Mouse (Mus musculus): ENCODE measurements around the gene Ten1. TPM values are rescaled to one million over a fixed set of nuclear protein-coding genes. Genes with fewer than 3 reads are reported as not detected.

Gene Ten1
- polyA plus RNA-seq, 1 experiment: not detected

GRCm38 (mm10) chr11:116255090-116255981, 56.7 kb downstream of the Ten1 start:
- no peak overlapping the region for H3K4me3 ChIP-seq (ENCODE audit: insufficient read depth, low read depth, low read length)
- TF ChIP-seq POLR2A (IDR thresholded peaks at IDR 0.05; ENCODE audit: insufficient read depth, low read depth, low read length) (no peak), CTCF (IDR thresholded peaks at IDR 0.05; ENCODE audit: insufficient read depth, low read depth, low read length) (no peak)
- WGBS: 58% methylated on average over 22 of the region's 22 CpGs
- H3K4me1 ChIP-seq (ENCODE audit: control insufficient read depth, insufficient read depth, low read length): peaks cover 20% of the 10 kb centered on the region
- H3K27ac ChIP-seq (ENCODE audit: insufficient read depth, low read depth, low read length): no peak overlapping the region

DNA sequence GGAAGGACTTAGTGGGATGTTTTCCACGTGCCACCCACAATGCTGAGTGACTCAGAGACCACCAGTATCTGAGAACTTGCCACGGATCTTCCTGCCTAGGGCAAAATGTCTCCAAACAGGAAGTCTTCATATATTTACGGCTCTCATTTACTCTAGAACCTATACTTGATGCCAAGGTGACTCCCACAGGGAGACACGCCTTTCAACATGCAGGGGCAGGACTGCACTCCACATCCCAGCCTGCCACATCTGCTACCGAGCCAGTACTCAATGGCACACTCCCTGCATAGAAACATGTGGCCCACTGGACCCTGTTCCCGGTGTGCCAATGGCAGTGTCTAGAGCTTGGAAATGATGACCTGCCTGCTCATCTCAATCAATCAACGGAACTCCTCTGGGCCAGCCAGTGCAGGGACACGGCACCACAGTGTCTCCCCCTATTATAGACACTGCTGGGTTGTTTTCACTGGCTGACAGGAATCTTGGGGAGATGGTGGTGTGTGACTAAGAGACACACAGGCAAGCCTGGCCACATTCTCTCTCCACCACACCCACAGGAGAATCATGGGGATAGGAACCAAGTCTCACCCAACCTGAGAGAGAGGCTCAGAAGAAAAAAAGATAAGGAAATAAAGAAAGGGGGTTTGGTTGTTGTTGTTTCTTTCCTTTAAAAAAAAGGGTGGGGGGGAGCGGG, 57.5 kb downstream of the Ten1 start:
- H3K4me3 ChIP-seq (ENCODE audit: insufficient read depth, low read depth, low read length): no peak overlapping the region
- no peak for TF ChIP-seq POLR2A (IDR thresholded peaks at IDR 0.05; ENCODE audit: insufficient read depth, low read depth, low read length)
- TF ChIP-seq CTCF (IDR thresholded peaks at IDR 0.05; ENCODE audit: insufficient read depth, low read depth, low read length): no peak
- peaks cover 20% of the 10 kb centered on the region for H3K4me1 ChIP-seq (ENCODE audit: control insufficient read depth, insufficient read depth, low read length)
- WGBS: 50% methylated on average over 9 of the region's 9 CpGs
- H3K27ac ChIP-seq (ENCODE audit: insufficient read depth, low read depth, low read length): no peak overlapping the region

DNA sequence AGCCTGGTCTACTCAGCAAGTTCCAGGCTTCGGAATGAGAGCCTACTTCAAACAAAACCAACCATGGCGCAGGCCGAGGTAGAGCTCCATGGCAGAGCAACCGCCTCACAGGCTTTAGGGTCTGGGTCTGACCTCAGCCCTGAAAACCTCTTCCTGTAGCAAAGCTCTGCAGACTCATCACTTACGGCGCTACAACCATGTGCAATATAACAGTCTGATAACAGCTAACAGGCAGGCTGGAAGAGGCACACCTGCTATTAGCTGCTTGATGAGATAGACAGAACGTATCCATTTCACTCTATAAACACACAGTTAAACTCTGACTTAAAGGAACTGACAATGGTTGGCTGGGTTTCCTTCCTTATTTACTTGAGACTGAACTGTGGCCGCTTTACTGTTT, 60.8 kb downstream of the Ten1 start:
- Histone ChIP-seq H3K4me1 (ENCODE audit: control insufficient read depth, insufficient read depth, low read length) (peaks cover 20% of the 10 kb centered on the region), H3K27ac (ENCODE audit: insufficient read depth, low read depth, low read length) (no peak overlapping the region), H3K4me3 (ENCODE audit: insufficient read depth, low read depth, low read length) (no peak overlapping the region)
- WGBS: 89% methylated on average over 8 of the region's 8 CpGs
- TF ChIP-seq CTCF (IDR thresholded peaks at IDR 0.05; ENCODE audit: insufficient read depth, low read depth, low read length) (no peak), POLR2A (IDR thresholded peaks at IDR 0.05; ENCODE audit: insufficient read depth, low read depth, low read length) (no peak)

- no peak for TF ChIP-seq CTCF (IDR thresholded peaks at IDR 0.05; ENCODE audit: insufficient read depth, low read depth, low read length)
- no peak for TF ChIP-seq POLR2A (IDR thresholded peaks at IDR 0.05; ENCODE audit: insufficient read depth, low read depth, low read length)
- no peak overlapping the region for H3K27ac ChIP-seq (ENCODE audit: insufficient read depth, low read depth, low read length)
- H3K4me3 ChIP-seq (ENCODE audit: insufficient read depth, low read depth, low read length): no peak overlapping the region
- peaks cover 15% of the 10 kb centered on the region for H3K4me1 ChIP-seq (ENCODE audit: control insufficient read depth, insufficient read depth, low read length)
- WGBS: 81% methylated on average over 7 of the region's 7 CpGs
These were observed 61.6 kb downstream of the Ten1 start for GRCm38 (mm10) chr11:116260259-116260658.

Other genes starting within 250 kb of the Ten1 start
- gene Itgb4, start 224.1 kb upstream of the Ten1 start, polyA plus RNA-seq (2012; ENCODE audit: insufficient read depth, insufficient read length, low replicate concordance, missing spikeins): not detected in 2 replicates
- not detected in 2 replicates for gene Galk1, start 186.1 kb upstream of the Ten1 start, polyA plus RNA-seq (2012; ENCODE audit: insufficient read depth, insufficient read length, low replicate concordance, missing spikeins)
- 341 and 464 TPM in 2 replicates for gene H3f3b, start 170.9 kb upstream of the Ten1 start, polyA plus RNA-seq (2012; ENCODE audit: insufficient read depth, insufficient read length, low replicate concordance, missing spikeins)
- 207 TPM in 1 of 2 replicates, not detected in the other for gene Unk, start 168.5 kb upstream of the Ten1 start, polyA plus RNA-seq (2012; ENCODE audit: insufficient read depth, insufficient read length, low replicate concordance, missing spikeins)
- not detected in 2 replicates for gene Unc13d, start 120.9 kb upstream of the Ten1 start, polyA plus RNA-seq (2012; ENCODE audit: insufficient read depth, insufficient read length, low replicate concordance, missing spikeins)
- gene Wbp2, start 111.9 kb upstream of the Ten1 start, polyA plus RNA-seq (2012; ENCODE audit: insufficient read depth, insufficient read length, low replicate concordance, missing spikeins): 339 TPM in 1 of 2 replicates, not detected in the other
- gene Trim47, start 71.6 kb upstream of the Ten1 start, polyA plus RNA-seq (2012; ENCODE audit: insufficient read depth, insufficient read length, low replicate concordance, missing spikeins): not detected in 2 replicates
- not detected in 2 replicates for gene Trim65, start 67.7 kb upstream of the Ten1 start, polyA plus RNA-seq (2012; ENCODE audit: insufficient read depth, insufficient read length, low replicate concordance, missing spikeins)
- not detected in 2 replicates for gene Mrpl38, start 60.0 kb upstream of the Ten1 start, polyA plus RNA-seq (2012; ENCODE audit: insufficient read depth, insufficient read length, low replicate concordance, missing spikeins)
- gene Fbf1, start 30.7 kb upstream of the Ten1 start, polyA plus RNA-seq (2012; ENCODE audit: insufficient read depth, insufficient read length, low replicate concordance, missing spikeins): 87.6 TPM in 1 of 2 replicates, not detected in the other
- not detected in 2 replicates for gene Acox1, start 190 bp downstream of the Ten1 start, polyA plus RNA-seq (2012; ENCODE audit: insufficient read depth, insufficient read length, low replicate concordance, missing spikeins)
- not detected in 2 replicates for gene Evpl, start 39.2 kb downstream of the Ten1 start, polyA plus RNA-seq (2012; ENCODE audit: insufficient read depth, insufficient read length, low replicate concordance, missing spikeins)
- not detected in 2 replicates for gene Srp68, start 75.4 kb downstream of the Ten1 start, polyA plus RNA-seq (2012; ENCODE audit: insufficient read depth, insufficient read length, low replicate concordance, missing spikeins)
- not detected in 2 replicates for gene Galr2, start 82.1 kb downstream of the Ten1 start, polyA plus RNA-seq (2012; ENCODE audit: insufficient read depth, insufficient read length, low replicate concordance, missing spikeins)
- not detected in 2 replicates for gene Exoc7, start 108.4 kb downstream of the Ten1 start, polyA plus RNA-seq (2012; ENCODE audit: insufficient read depth, insufficient read length, low replicate concordance, missing spikeins)
- gene Foxj1, start 136.5 kb downstream of the Ten1 start, polyA plus RNA-seq (2012; ENCODE audit: insufficient read depth, insufficient read length, low replicate concordance, missing spikeins): not detected in 2 replicates
- 199 TPM in 1 of 2 replicates, not detected in the other for gene Rnf157, start 214.2 kb downstream of the Ten1 start, polyA plus RNA-seq (2012; ENCODE audit: insufficient read depth, insufficient read length, low replicate concordance, missing spikeins)
- gene Ubald2, start 235.2 kb downstream of the Ten1 start, polyA plus RNA-seq (2012; ENCODE audit: insufficient read depth, insufficient read length, low replicate concordance, missing spikeins): not detected in 2 replicates

All from olfactory bulb, adult 2 months (tissue).